Mouse (Mus musculus) cerebellum, adult 11-12 months (tissue): ENCODE measurements around the gene Tmem9.
A peak's percentile ranks its signal among the peaks of the same experiment; 100 is the strongest.

ENCODE experiments used
- DNase-seq: peaks from one replicate; pipeline ENCODE4 v3.0.0; 2022

Tmem9 gene

GRCm38 (mm10) chr1:136007211-136008158, at the start of gene Tmem9:
Tmem9 (plus strand) TSS chr1:136008150.
- no peak for DNase-seq

DNA sequence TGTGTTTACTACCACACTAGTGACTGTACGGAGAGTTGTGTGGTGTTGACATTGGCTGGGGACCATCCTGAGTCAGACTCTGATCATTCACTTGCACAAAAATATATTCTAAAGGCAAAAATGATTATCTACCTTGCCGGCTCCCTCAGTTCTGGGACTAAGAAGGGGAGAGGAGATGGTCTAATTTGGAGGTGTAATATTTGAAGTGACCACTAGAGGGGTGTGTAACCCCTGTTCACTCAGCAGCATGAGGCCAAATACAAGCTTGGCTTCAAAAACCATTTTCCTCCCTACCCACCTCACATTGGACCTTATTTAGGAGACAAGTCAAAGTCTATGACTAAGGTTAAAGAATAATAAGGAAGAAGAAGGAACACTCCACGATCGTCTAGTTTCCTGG, 49.5 kb upstream of the Tmem9 start:
- no peak for DNase-seq

DNA sequence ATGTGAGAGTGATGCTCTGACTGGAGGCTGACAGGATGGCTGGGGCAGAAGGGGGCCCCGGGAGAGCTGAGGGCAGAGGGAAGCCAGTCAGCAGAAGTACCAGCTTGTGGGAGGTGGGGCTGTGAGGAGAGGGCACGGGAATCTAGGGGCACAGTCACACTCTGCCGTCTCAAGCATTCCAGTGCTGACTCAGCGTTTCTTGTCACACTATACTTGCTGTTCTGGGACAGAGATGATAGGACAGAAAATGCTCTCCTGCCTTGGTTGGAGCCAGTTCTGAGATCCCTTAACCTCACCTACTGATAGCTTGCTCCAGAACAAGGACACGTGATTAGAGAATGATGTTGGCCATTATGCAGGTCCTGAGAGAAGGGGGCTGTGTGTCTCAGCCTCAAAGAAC, 44.8 kb upstream of the Tmem9 start:
- no peak for DNase-seq

DNA sequence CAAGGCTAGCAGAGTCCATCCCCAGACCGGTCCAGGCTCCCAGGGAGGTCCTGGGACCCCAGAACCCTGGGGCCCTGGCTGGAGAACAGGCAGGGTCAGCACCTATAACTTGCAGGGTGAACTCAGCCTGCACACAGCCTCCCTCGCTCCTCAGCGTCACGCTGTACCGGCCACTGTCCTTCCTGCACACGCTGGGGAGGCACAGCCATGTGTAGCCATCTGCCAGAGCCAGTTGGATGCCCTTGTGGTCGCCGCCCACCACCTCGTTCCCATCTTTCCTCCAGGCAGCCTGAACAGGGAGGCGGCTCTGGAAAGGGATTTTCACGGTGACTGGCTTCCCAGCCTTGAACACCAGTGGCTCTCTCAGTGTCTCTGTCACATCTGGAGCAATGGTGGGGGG, 43.4 kb upstream of the Tmem9 start:
- no peak for DNase-seq

DNA sequence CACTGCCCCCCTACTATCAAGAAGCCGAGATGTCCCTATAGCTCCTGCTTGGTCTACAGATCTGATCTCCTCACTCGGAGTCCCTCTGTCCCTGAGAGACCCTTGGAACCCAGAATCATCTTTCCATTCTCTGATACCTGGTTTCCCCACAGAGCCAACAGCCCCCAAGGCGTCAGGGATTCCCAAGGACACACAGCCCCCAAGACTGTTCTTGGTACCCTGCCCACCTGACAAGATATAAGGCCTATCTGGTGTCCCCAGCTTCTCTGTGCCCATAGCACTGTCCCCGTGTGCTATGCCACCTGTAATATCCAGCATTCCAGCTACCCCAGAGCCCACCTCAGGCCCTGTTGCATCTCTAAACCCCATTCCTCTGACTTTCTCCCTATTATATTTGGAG, 40.2 kb upstream of the Tmem9 start:
- DNase-seq = no peak

GRCm38 (mm10) chr1:135970486-135970885, 37.5 kb upstream of the Tmem9 start:
- peak; percentile 87 for DNase-seq

DNA sequence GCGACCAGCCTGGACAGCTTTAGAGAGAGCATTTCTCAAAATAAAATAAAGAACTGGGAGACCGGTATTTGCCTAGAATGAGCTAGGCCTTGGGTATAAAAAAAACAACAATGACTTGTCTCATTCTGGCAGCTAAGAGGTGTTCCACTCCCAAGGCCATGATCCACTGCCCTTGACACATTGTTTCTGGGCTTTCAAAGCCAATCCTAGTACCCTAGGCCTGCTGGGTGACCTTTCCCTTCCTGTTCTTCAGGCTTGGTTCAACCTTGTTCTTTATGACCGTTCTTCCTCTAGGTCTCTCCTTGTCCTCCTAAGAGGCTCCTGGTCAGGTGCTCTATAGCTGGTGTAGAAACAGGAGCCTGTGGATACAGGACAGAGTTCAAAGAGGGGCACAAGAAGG, 35.4 kb upstream of the Tmem9 start:
- DNase-seq = no peak

DNA sequence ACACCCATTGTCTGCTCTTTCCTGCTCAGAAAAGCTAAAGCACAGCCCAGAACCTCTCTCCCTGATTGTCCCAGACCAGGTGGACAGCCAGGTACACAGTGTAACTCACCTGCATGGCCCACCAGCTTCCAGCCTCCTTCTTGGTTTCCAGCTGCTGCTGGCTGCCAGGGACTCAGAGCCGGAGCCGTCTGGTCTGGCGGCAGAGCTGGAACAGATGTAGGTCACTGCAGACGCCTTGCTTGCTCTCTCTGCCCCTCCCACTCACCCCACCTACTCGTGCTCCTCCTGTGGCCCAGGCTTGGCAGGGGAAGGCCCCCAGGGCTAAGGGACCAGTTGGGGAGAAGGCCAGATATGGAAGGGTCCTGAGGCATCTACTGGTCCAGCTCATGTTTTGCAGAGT, 23.8 kb upstream of the Tmem9 start:
- no peak for DNase-seq

- no peak for DNase-seq
Measured at GRCm38 (mm10) chr1:135989876-135990275, 18.1 kb upstream of the Tmem9 start.

- DNase-seq = no peak
Measured at GRCm38 (mm10) chr1:135993470-135993869, 14.5 kb upstream of the Tmem9 start.

GRCm38 (mm10) chr1:135997537-135997936, 10.4 kb upstream of the Tmem9 start:
- no peak for DNase-seq

DNA sequence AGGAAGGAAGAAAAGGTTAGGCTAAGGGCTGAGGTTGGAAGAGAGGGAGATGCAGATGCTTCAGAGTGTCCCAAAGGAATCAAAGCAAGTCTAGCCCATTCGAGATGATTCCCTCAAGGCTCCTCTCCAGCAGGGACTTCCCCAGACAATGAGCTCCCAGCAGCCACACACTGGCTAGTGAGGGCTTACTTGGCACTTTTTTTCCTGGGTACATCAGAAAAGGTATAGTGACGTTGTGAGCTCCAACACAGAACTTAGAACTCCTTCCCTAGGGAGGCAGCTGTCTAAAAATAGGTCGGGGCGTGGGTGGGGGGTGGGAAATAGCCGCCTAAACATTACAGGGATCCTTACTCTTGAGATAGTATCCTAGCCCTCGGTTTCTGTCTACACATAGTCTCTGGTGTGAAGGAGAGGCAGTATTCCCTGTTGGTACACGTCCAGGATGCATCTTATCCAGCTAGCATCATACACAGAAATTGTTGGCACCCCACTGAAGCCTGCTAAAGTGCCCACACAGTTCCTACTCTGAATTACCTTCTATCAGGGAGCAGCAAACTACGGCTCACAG, 8.1 kb upstream of the Tmem9 start:
- no peak for DNase-seq

GRCm38 (mm10) chr1:136001438-136001837, 6.5 kb upstream of the Tmem9 start:
- DNase-seq = no peak

GRCm38 (mm10) chr1:136006292-136006748, 1.6 kb upstream of the Tmem9 start, which contains the start of gene Igfn1:
Igfn1 (minus strand) TSS chr1:136006342.
- no peak for DNase-seq

- DNase-seq = no peak
Measured at GRCm38 (mm10) chr1:136008159-136008533, 196 bp downstream of the Tmem9 start.

DNA sequence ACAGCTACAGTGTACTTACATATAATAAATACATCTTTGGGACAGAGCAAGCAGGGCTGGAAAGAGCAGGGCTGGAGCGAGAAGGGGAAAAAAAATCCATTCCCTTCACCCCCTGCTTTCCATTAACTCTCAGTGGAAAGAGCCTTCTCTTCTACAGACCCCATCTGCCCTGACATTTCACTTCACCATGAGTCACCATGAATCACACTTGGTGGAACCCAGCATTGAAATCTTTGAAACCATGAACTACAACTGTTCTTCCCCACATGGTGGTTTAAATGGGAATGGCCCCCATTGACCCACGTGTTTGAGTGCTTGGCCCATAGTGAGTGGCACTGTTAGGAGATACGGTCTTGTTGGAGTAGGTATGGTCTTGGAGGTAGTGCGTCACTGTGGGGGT, 2.3 kb downstream of the Tmem9 start:
- no peak for DNase-seq

DNA sequence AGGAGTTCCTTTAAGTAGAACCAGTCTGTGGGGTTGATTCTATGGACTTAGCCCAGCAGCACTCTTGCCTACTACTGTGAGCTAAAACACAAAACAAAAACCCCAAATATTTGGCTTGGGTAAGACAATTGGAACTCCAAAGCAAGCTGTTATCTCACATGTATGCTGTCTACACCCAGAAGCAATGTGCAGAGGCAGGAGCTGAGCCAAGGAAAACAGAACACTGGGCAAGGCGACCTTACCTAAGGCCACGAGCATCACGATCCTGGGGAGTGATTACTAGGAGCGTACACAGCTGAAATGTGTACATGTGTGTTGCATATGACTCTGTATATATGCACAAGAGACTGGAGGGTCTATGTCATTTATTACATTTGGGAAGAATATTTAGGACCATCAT, 5.6 kb downstream of the Tmem9 start:
- no peak for DNase-seq

- no peak for DNase-seq
Measured at GRCm38 (mm10) chr1:136014796-136015502, 7.0 kb downstream of the Tmem9 start.

DNA sequence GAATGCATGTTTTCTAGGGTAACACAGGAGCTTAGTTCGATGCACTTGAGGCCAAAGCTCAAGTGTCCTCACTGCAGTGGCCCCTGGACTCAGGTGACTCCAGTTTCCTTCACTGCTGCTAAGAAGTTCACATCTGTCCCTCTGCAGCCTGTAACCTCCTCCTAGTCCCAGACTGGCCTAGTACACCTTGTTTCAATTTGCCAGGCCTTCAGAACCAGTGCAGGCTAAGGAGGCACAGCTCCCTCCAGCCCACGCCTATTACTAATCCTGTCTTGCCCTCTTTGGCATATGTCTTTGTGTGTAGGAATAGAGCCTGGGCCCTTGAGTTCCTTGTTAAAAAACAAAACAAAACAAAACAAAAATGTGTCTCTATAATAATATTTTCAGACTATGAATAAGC, 9.4 kb downstream of the Tmem9 start:
- peak; percentile 19 for DNase-seq

DNA sequence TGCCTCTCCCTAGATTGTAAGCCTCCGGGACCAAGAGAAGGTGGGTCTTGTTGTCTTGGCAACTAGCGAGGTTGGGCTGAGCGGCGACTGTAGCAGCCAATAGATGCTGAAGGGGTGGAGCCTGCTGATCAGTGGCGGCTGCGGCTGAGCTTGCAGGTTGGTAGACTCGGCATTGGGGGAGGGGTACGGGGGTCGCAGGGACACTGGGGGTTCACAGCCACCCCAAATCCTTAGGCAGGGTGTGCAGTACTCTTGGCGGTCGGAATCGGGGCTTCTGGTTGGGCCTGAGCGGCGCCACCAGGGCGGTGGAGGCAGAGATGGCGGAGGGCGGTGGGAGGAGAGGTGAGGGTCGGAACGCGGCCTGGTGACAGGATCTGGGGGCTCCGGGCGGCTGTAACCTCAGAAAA, 10.0 kb downstream of the Tmem9 start:
- DNase-seq = peak; percentile 94

GRCm38 (mm10) chr1:136018390-136019189, 10.6 kb downstream of the Tmem9 start:
- DNase-seq = peak; percentile 67

DNA sequence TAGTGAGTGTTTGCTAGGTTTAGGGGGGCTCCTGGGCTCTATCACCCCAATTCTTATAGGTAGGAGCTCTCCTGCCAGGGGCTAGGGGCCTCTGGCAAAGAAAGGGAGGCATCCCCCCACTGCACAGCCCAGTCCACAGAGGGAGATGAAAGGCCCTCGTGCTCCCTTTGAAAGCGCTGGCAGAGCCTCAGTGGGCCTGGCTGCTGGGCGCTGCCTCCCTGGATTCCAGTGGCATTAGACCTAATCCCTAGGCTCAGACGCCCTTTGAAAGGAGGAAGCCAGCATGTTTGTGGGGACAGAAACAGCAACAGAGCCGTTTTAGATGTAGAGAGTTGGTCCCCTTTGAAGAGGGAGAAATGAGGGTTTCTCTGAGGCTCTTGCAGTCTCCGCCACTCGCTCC, 22.3 kb downstream of the Tmem9 start:
- DNase-seq = no peak

- DNase-seq = no peak
Measured at GRCm38 (mm10) chr1:136031697-136032096, 23.7 kb downstream of the Tmem9 start.
